Mouse (Mus musculus): ENCODE results near the gene Fdps. TPM values are rescaled to one million over a fixed set of nuclear protein-coding genes. Genes with fewer than 3 reads are reported as not detected.

Fdps gene
- polyA plus RNA-seq, 1 experiment from 2014 or later: 331 TPM

GRCm38 (mm10) chr3:89131816-89132215, 30.1 kb upstream of the Fdps start:
- ATAC-seq (ENCODE audit: insufficient read depth, low FRiP score, low read depth): no peak
- H3K4me2 ChIP-seq: peak overlapping the region; percentile 68
- peaks cover 8% of the 10 kb centered on the region; the same call in 1 of the 2 replicates for H3K4me1 ChIP-seq
- no peak overlapping the region for H3K27ac ChIP-seq
- H3K9me3 ChIP-seq: no peaks in the 10 kb centered on the region
- H3K9ac ChIP-seq: no peak overlapping the region
- no peaks in the 10 kb centered on the region for H3K27me3 ChIP-seq (replicated peaks)
- H3K36me3 ChIP-seq: no peaks in the 10 kb centered on the region
- WGBS: 38% methylated on average over 4 of the region's 4 CpGs
- peak overlapping the region; percentile 31; the same call in 1 of the 2 replicates for H3K4me3 ChIP-seq (replicated peaks)

GRCm38 (mm10) chr3:89129908-89130307, 28.1 kb upstream of the Fdps start:
- Histone ChIP-seq H3K27me3 (replicated peaks) (no peaks in the 10 kb centered on the region), H3K36me3 (no peaks in the 10 kb centered on the region), H3K27ac (no peak overlapping the region), H3K9me3 (no peaks in the 10 kb centered on the region), H3K4me3 (replicated peaks) (no peak overlapping the region), H3K9ac (no peak overlapping the region), H3K4me2 (no peak overlapping the region), H3K4me1 (peaks cover 5% of the 10 kb centered on the region; the same call in 1 of the 2 replicates)
- no peak for ATAC-seq (ENCODE audit: insufficient read depth, low FRiP score, low read depth)
- WGBS: 86% methylated on average over 3 of the region's 3 CpGs

- Histone ChIP-seq H3K27ac (no peak overlapping the region), H3K9ac (no peak overlapping the region), H3K9me3 (no peaks in the 10 kb centered on the region), H3K27me3 (replicated peaks) (no peaks in the 10 kb centered on the region), H3K36me3 (no peaks in the 10 kb centered on the region), H3K4me2 (no peak overlapping the region), H3K4me1 (no peaks in the 10 kb centered on the region), H3K4me3 (replicated peaks) (no peak overlapping the region)
- 93% methylated on average over 3 of the region's 3 CpGs for WGBS
- ATAC-seq (ENCODE audit: insufficient read depth, low FRiP score, low read depth): no peak
These were observed 24.2 kb upstream of the Fdps start for GRCm38 (mm10) chr3:89125981-89126380.

DNA sequence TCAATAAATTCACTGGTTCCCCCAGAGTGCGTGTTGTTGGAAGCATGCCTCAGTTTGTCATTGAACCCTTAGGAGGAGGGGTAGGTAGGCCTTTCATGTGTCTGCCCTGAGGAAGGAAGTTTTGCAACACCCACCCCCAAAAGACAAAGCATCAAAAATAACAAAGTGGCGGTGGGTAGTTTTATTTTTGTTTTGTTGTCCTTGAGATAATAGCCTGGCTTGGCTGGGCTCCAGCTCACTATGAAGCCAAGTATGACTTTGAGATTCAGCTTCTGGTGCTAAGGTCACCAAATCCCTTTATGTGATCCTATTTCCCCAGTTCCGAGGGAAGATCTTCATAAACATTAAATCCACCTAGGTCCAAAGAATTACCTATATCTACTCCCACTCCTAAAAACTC, 22.5 kb upstream of the Fdps start:
- ATAC-seq (ENCODE audit: insufficient read depth, low FRiP score, low read depth): no peak
- H3K4me3 ChIP-seq (replicated peaks): no peak overlapping the region
- no peaks in the 10 kb centered on the region for H3K27me3 ChIP-seq (replicated peaks)
- H3K27ac ChIP-seq: no peak overlapping the region
- H3K4me2 ChIP-seq: no peak overlapping the region
- H3K9me3 ChIP-seq: no peaks in the 10 kb centered on the region
- no peaks in the 10 kb centered on the region for H3K4me1 ChIP-seq
- no peaks in the 10 kb centered on the region for H3K36me3 ChIP-seq
- no peak overlapping the region for H3K9ac ChIP-seq
- 69% methylated on average over 3 of the region's 3 CpGs for WGBS

- 61% methylated on average over 2 of the region's 2 CpGs for WGBS
- H3K27me3 ChIP-seq (replicated peaks): no peaks in the 10 kb centered on the region
- no peaks in the 10 kb centered on the region for H3K9me3 ChIP-seq
- no peak overlapping the region for H3K27ac ChIP-seq
- no peak for ATAC-seq (ENCODE audit: insufficient read depth, low FRiP score, low read depth)
- no peaks in the 10 kb centered on the region for H3K36me3 ChIP-seq
- no peaks in the 10 kb centered on the region for H3K4me1 ChIP-seq
- no peak overlapping the region for H3K4me2 ChIP-seq
- H3K9ac ChIP-seq: no peak overlapping the region
- no peak overlapping the region for H3K4me3 ChIP-seq (replicated peaks)
These were observed 21.6 kb upstream of the Fdps start for GRCm38 (mm10) chr3:89123313-89123712.

- Histone ChIP-seq H3K9ac (no peak overlapping the region), H3K36me3 (no peaks in the 10 kb centered on the region), H3K4me1 (no peaks in the 10 kb centered on the region), H3K9me3 (no peaks in the 10 kb centered on the region), H3K4me2 (no peak overlapping the region), H3K27me3 (replicated peaks) (no peaks in the 10 kb centered on the region), H3K4me3 (replicated peaks) (no peak overlapping the region), H3K27ac (no peak overlapping the region)
- ATAC-seq (ENCODE audit: insufficient read depth, low FRiP score, low read depth): peak; percentile 78; the same call in 1 of the 2 replicates
- 8% methylated on average over 2 of the region's 2 CpGs for WGBS
These were observed 13.8 kb upstream of the Fdps start for GRCm38 (mm10) chr3:89115522-89115921.

DNA sequence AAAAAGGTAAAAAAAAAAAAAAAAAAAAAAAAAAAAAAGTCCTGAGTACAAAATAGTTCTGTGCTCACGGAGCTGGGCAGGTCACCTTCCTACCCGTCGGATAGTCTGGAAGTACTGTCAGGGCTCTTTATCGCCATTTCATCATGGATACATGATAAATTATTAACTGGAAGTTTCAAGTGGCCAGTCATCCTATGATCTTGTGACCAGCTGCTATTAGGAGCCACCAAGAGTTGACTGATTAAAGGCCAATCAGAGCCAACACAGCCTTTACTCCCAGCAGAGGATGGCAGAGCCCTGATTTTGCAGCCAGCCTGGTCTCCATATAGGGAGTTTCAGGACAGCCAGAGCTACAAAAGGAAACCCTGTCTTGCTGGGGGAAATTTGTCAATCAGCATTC, 11.3 kb upstream of the Fdps start:
- ATAC-seq (ENCODE audit: insufficient read depth, low FRiP score, low read depth): no peak
- 58% methylated on average over 4 of the region's 4 CpGs for WGBS
- Histone ChIP-seq H3K9me3 (no peaks in the 10 kb centered on the region), H3K27ac (no peak overlapping the region), H3K36me3 (no peaks in the 10 kb centered on the region), H3K4me2 (no peak overlapping the region), H3K9ac (no peak overlapping the region), H3K4me3 (replicated peaks) (no peak overlapping the region), H3K4me1 (no peaks in the 10 kb centered on the region), H3K27me3 (replicated peaks) (no peaks in the 10 kb centered on the region)

DNA sequence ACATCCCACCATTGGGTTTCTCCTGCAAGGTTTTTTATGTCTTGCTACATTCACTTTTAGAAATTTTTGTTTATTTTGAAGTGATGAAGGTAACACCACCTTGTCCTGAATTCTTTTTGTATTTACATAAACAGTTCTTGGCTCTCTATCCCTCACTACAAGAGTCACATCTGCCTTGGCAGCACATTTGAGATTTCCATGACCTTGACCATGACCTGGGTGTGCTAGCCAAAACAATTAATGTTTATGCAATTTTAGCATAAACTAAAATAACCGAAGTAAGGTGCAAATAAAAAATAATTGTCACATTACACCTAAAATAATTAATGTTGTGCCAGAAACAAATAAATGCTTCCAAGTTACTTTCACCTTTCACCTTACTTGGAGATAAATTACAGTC, 6.4 kb upstream of the Fdps start:
- Histone ChIP-seq H3K9me3 (no peaks in the 10 kb centered on the region), H3K4me3 (replicated peaks) (no peak overlapping the region), H3K27me3 (replicated peaks) (no peaks in the 10 kb centered on the region), H3K4me2 (no peak overlapping the region), H3K36me3 (no peaks in the 10 kb centered on the region), H3K9ac (no peak overlapping the region), H3K27ac (no peak overlapping the region), H3K4me1 (no peaks in the 10 kb centered on the region)
- ATAC-seq (ENCODE audit: insufficient read depth, low FRiP score, low read depth): no peak
- WGBS: 56% methylated on average over 1 of the region's 1 CpGs

DNA sequence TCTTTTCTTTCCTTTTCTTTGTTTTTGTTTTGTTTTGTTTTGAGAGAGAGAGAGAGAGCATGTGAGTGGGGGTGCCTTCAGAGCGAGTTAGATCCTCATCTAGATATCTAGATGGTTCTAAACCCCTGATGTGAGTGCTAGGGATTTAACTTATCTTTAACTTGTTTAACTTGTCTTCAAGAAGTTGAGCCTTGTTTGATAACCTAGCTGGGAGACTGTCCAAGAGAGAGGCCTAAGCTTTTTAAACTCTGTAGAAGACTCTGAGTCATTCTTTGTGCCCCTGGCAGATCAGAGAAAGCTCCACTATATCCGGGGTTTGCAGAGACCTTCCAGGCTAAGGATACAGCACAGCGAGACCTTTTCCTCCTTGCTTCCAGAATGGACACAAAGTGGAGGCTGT, 5.8 kb upstream of the Fdps start:
- WGBS: 44% methylated on average over 3 of the region's 3 CpGs
- no peak overlapping the region for H3K27ac ChIP-seq
- no peak overlapping the region for H3K4me3 ChIP-seq (replicated peaks)

GRCm38 (mm10) chr3:89106881-89107280, 5.1 kb upstream of the Fdps start:
- Histone ChIP-seq H3K9me3 (no peaks in the 10 kb centered on the region), H3K36me3 (no peaks in the 10 kb centered on the region), H3K27ac (no peak overlapping the region), H3K9ac (no peak overlapping the region), H3K27me3 (replicated peaks) (no peaks in the 10 kb centered on the region), H3K4me2 (no peak overlapping the region), H3K4me3 (replicated peaks) (no peak overlapping the region), H3K4me1 (no peaks in the 10 kb centered on the region)
- no peak for ATAC-seq (ENCODE audit: insufficient read depth, low FRiP score, low read depth)

More for the DNA sequence above, 5.8 kb upstream of the Fdps start:
- no peak for ATAC-seq (ENCODE audit: insufficient read depth, low FRiP score, low read depth)
- Histone ChIP-seq H3K36me3 (no peaks in the 10 kb centered on the region), H3K9me3 (no peaks in the 10 kb centered on the region), H3K4me2 (no peak overlapping the region), H3K4me1 (no peaks in the 10 kb centered on the region), H3K27me3 (replicated peaks) (no peaks in the 10 kb centered on the region), H3K9ac (no peak overlapping the region)

DNA sequence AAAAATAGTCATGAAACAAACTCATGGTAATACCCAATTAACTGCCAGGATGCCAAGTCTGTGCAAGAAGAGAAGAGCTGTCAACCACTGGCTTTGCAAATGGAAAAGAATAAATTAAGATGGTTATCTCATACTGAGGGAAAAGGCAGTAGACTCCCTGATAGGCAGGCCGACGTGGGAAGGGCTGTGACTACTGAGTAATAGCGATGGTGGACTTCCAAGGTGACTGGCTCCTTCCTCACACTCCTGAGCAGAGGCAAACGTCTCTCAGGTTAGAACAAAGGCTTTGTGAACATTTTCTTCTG, 1.5 kb upstream of the Fdps start:
- H3K27ac ChIP-seq: peak overlapping the region; percentile 87
- no peaks in the 10 kb centered on the region for H3K27me3 ChIP-seq (replicated peaks)
- no peak for ATAC-seq (ENCODE audit: insufficient read depth, low FRiP score, low read depth)
- peaks cover 7% of the 10 kb centered on the region; the same call in 1 of the 2 replicates for H3K36me3 ChIP-seq
- no peaks in the 10 kb centered on the region for H3K9me3 ChIP-seq
- H3K4me1 ChIP-seq: peaks cover 18% of the 10 kb centered on the region
- H3K4me3 ChIP-seq (replicated peaks): no peak overlapping the region
- no peak overlapping the region for H3K9ac ChIP-seq
- 58% methylated on average over 4 of the region's 4 CpGs for WGBS
- H3K4me2 ChIP-seq: no peak overlapping the region

- 57% methylated on average over 12 of the region's 12 CpGs for WGBS
- no peak overlapping the region for H3K9ac ChIP-seq
These were observed 934 bp upstream of the Fdps start for GRCm38 (mm10) chr3:89102495-89103290.

More at GRCm38 (mm10) chr3:89102495-89103290, 934 bp upstream of the Fdps start:
- peaks cover 18% of the 10 kb centered on the region for H3K4me1 ChIP-seq
- no peaks in the 10 kb centered on the region for H3K9me3 ChIP-seq
- H3K27ac ChIP-seq: peak overlapping the region; percentile 87
- peak overlapping the region; percentile 54 for H3K4me2 ChIP-seq
- peaks cover 13% of the 10 kb centered on the region; the same call in 1 of the 2 replicates for H3K36me3 ChIP-seq
- ATAC-seq (ENCODE audit: insufficient read depth, low FRiP score, low read depth): no peak
- H3K4me3 ChIP-seq (replicated peaks): peak overlapping the region; percentile 55; the same call in 1 of the 2 replicates
- H3K27me3 ChIP-seq (replicated peaks): no peaks in the 10 kb centered on the region
